Mouse (Mus musculus): ENCODE measurements around the gene Lrrc4c.

DNA sequence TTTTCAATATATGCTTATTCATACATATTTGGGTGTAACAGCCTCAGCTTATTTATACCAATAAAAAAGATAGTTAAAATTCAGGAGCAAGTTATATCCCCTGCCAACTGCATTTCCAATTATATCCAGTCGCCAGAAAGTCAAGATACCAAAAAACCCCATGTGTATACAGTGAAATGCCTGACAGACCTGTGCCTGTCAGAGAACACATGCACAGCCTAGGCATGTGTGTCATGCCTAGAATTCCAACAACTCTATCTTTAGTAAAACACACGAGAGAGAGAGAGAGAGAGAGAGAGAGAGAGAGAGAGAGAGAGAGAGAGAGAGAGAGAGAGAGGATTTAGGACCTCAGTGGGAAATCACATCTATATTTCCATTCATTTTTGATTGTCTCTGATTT lies 956.7 kb downstream of the Lrrc4c start:
- TF ChIP-seq ZC3H11A (IDR thresholded peaks at IDR 0.05; ENCODE audit: borderline replicate concordance, low read depth, low read length) (no peak), CHD2 (IDR thresholded peaks at IDR 0.05; ENCODE audit: low read depth, low read length) (no peak), HCFC1 (IDR thresholded peaks at IDR 0.05; ENCODE audit: borderline replicate concordance, insufficient read depth, low read length) (no peak), MAFK (IDR thresholded peaks at IDR 0.05; ENCODE audit: insufficient read depth, low read depth, low read length) (no peak)

Measured in ES-E14 (cell line).